Mouse (Mus musculus): ENCODE measurements at regions not wholly inside any gene's neighbourhood (a gene's known extent, or its start where the extent isn't known, plus 50 kb on each side); places are given as distances from the start of the nearest gene placed in this dataset.

DNA sequence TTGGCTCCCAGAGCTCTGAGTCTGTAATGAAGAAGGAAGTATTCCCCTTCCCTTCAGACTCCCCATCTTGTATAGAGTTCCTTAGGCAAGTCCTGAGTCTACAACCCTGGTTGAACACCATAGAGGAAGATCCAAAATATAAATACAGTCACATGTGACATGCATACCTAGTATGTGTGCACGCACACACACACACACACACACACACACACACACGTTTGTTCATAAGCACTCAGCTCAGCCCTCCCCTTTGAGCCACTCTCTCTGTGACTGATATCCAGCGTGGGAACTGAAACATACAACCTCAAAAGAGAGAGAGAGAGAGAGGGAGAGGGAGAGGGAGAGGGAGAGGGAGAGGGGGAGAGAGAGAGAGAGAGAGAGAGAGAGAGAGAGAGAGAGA lies 110.8 kb upstream of the Ppp1r26 start:
- H3K9me3 ChIP-seq (replicated peaks; ENCODE audit: low read length): no peaks in the 10 kb centered on the region
- in situ Hi-C loops (cut with MboI; ENCODE audit: low pct_ligation_motif_present, low pct_unique_long_range_greater_than_20kb, low sequenced_read_pairs) (no loop called here), dilution Hi-C loops (cut with MboI; ENCODE audit: extremely low pct_ligation_motif_present, extremely low pct_unique_long_range_greater_than_20kb, low sequenced_read_pairs) (no loop called here)
- no peak overlapping the region for H3K27ac ChIP-seq (ENCODE audit: insufficient read depth, low read depth)
- no peaks in the 10 kb centered on the region for H3K36me3 ChIP-seq (replicated peaks in 1 of 2; ENCODE audit: control insufficient read depth in 1 of 2, insufficient read depth in 1 of 2, low read length in 1 of 2)
- H3K79me2 ChIP-seq (replicated peaks; ENCODE audit: control insufficient read depth, extremely low read depth, insufficient read depth, poor library complexity, severe bottlenecking): no peaks in the 10 kb centered on the region
- no peak overlapping the region for H3K4me2 ChIP-seq (ENCODE audit: insufficient read depth, low read depth, poor library complexity, severe bottlenecking)
- TF ChIP-seq SIN3A (IDR thresholded peaks at IDR 0.05; ENCODE audit: low read length) (no peak), HCFC1 (IDR thresholded peaks at IDR 0.05; ENCODE audit: low read depth, low read length) (no peak), ETS1 (conservative IDR thresholded peaks at IDR 0.05; ENCODE audit: low read depth, low read length) (no peak), KAT2A (IDR thresholded peaks at IDR 0.05; ENCODE audit: insufficient replicate concordance, low read length) (no peak), USF1 (IDR thresholded peaks at IDR 0.05; ENCODE audit: low read depth, low read length) (no peak), JUND (conservative IDR thresholded peaks at IDR 0.05; ENCODE audit: low read depth, low read length) (no peak), USF2 (conservative IDR thresholded peaks at IDR 0.05; ENCODE audit: low read depth, low read length) (no peak), CTCF (conservative IDR thresholded peaks at IDR 0.05 in 1 of 2, IDR thresholded peaks at IDR 0.05 in 1 of 2; ENCODE audit: low read depth in 2 of 2, low read length in 2 of 2) (no peak), MAZ (IDR thresholded peaks at IDR 0.05; ENCODE audit: low read depth, low read length) (no peak), ZNF384 (IDR thresholded peaks at IDR 0.05; ENCODE audit: low read depth, low read length) (no peak), RAD21 (IDR thresholded peaks at IDR 0.05; ENCODE audit: low read depth, low read length) (no peak), MYC (IDR thresholded peaks at IDR 0.05; ENCODE audit: low read depth, low read length) (no peak), MAX (IDR thresholded peaks at IDR 0.05; ENCODE audit: low read length) (no peak), POLR2AphosphoS2 (IDR thresholded peaks at IDR 0.05; ENCODE audit: low read depth, low read length) (no peak), ZMIZ1 (IDR thresholded peaks at IDR 0.05; ENCODE audit: low read depth, low read length) (no peak), CHD2 (IDR thresholded peaks at IDR 0.05; ENCODE audit: low read length) (no peak), ELF1 (IDR thresholded peaks at IDR 0.05; ENCODE audit: low read depth, low read length) (no peak), EP300 (IDR thresholded peaks at IDR 0.05; ENCODE audit: low read length) (no peak), CHD1 (IDR thresholded peaks at IDR 0.05; ENCODE audit: low read depth, low read length) (no peak), MXI1 (IDR thresholded peaks at IDR 0.05; ENCODE audit: low read depth, low read length) (no peak)
- H3K27me3 ChIP-seq (replicated peaks): peaks cover 89% of the 10 kb centered on the region
- no peak overlapping the region for H3K4me3 ChIP-seq (replicated peaks in 1 of 3; ENCODE audit: low read depth in 2 of 3, low read length in 2 of 3, poor library complexity in 1 of 3)
- H3K4me1 ChIP-seq (ENCODE audit: control insufficient read depth in 1 of 2, insufficient read depth in 2 of 2): no peaks in the 10 kb centered on the region
- no peak overlapping the region for H3K9ac ChIP-seq (ENCODE audit: insufficient read depth, low read depth)
- no peak for DNase-seq (ENCODE audit: extremely low read depth)

DNA sequence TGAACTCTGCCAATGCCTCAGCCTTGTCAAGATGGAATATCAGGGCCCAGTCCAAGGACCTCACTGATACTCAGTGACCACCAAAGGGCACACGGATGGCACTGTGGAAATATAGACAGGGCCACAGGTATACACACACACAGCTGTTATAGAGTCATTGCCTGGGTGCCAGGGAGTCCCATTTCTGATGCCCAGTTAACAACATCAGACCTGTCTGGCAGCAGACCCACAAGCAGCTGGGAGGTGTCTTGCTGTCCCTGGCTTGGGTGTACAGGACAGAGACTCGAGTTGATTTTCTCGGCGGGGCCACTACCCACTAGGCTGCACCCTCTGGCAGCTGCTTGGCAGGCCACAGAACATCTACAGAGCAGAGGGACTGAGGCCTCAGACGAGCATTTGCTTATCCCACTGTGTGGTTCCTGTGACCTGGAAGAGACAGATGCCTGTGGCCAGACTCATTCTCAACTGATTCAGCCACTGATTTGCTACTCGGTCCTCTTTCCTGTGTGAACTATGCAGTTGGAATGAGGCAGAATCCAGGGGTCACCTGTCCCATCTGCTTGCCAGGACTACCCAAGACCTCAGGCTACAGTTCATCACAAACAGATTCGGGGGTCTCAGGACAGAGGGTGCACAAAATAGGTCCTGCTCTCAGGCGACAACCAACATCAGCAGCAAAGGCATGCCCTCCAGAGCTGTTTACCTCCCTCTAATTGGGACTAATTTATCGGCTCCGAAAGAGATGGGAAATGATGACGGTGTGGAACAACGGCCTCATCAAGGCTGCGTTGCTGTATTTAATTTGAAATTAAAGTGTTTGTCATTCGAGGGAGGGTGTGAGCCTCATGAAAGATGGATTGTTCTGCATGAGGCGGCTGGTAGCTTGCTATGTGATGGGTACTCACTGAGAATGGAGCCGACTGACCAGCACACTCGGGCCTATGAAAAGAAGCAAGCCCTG lies 110.0 kb upstream of the Ppp1r26 start:
- TF ChIP-seq MEF2A (IDR thresholded peaks at IDR 0.05; ENCODE audit: borderline replicate concordance, low read depth, low read length): no peak
- no peak for TF ChIP-seq NELFE (IDR thresholded peaks at IDR 0.05; ENCODE audit: low read depth, low read length)
- no peak for TF ChIP-seq ZMIZ1 (IDR thresholded peaks at IDR 0.05; ENCODE audit: low read depth, low read length)
- no peak for DNase-seq (ENCODE audit: extremely low read depth)
- Histone ChIP-seq H3K4me1 (ENCODE audit: control insufficient read depth in 1 of 2, insufficient read depth in 2 of 2) (no peaks in the 10 kb centered on the region), H3K36me3 (replicated peaks in 1 of 2; ENCODE audit: control insufficient read depth in 1 of 2, insufficient read depth in 1 of 2, low read length in 1 of 2) (no peaks in the 10 kb centered on the region), H3K4me2 (ENCODE audit: insufficient read depth, low read depth, poor library complexity, severe bottlenecking) (no peak overlapping the region), H3K79me2 (replicated peaks; ENCODE audit: control insufficient read depth, extremely low read depth, insufficient read depth, poor library complexity, severe bottlenecking) (no peaks in the 10 kb centered on the region), H3K9ac (ENCODE audit: insufficient read depth, low read depth) (no peak overlapping the region), H3K27ac (ENCODE audit: insufficient read depth, low read depth) (no peak overlapping the region), H3K27me3 (replicated peaks) (peaks cover 89% of the 10 kb centered on the region), H3K9me3 (replicated peaks; ENCODE audit: low read length) (no peaks in the 10 kb centered on the region), H3K4me3 (replicated peaks in 1 of 3; ENCODE audit: low read depth in 2 of 3, low read length in 2 of 3, poor library complexity in 1 of 3) (no peak overlapping the region)
- in situ Hi-C loops (cut with MboI; ENCODE audit: low pct_ligation_motif_present, low pct_unique_long_range_greater_than_20kb, low sequenced_read_pairs): no loop called here
- dilution Hi-C loops (cut with MboI; ENCODE audit: extremely low pct_ligation_motif_present, extremely low pct_unique_long_range_greater_than_20kb, low sequenced_read_pairs): no loop called here
